Mouse (Mus musculus): ENCODE measurements around the gene Padi6.
A peak's percentile ranks its signal among the peaks of the same experiment; 100 is the strongest.

Padi6 gene

DNA sequence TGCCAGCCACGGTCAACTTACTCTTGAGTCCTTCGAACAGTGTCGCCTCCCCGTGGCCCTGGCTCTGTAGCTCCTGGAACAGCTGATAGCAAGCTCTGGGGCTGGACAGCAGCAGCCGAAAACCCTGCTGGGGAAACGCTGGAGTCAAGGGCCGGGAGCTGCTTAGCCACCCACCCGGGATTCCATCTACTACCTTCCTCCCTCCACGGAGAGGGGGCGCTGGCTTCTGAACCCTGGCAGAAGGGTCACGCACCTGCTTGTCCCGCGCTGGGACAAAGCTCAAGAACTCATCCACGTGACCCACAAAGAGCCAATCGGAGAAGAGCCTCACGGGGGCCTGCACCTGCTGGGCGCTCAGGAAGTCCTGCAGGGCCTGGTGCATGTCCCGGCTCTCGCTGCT is 7.9 kb upstream of the Padi6 start:
- peak; percentile 23 for DNase-seq (ENCODE audit: low read depth, low spot score)

DNA sequence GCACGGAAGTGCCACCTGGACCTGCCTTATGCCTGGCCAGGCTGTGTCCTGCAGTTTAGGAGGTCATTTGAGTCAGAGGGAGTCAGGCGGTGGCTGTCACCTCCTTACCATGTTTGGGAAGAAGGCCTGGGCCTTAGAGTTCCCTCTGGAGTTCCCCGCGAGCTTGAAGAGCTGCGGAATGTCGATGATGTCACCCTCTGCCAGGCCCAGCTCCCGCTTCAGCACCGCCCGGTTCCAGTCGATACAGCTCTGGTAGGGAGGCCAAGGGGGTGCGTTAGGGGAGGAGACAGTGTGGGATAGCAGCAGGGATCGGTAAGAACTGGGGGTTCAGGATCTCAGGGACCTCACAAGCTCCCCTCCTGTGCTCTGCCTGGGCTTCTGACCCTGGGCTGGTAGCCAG is 5.5 kb upstream of the Padi6 start:
- peak; percentile 32 for DNase-seq (ENCODE audit: low read depth, low spot score)

DNA sequence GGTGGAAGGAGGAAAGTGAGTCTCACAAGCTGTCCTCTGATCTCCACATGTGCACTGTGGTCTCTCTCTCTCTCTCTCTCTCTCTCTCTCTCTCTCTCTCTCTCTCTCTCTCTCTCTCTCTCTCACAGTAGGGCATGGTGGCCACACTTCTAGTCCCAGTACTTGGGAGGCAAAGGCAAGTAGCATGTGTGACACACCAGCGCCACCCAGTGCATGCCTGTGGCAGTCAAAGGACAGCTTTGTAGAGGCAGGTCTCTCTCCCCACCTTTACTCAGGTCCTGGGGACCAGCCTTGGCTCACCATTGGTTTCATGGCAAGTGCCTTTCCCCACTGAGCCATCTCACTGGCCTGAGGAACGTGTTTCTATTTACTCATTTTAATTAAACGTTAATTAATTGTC is 2.2 kb upstream of the Padi6 start:
- peak; percentile 22 for DNase-seq (ENCODE audit: low read depth, low spot score)

DNA sequence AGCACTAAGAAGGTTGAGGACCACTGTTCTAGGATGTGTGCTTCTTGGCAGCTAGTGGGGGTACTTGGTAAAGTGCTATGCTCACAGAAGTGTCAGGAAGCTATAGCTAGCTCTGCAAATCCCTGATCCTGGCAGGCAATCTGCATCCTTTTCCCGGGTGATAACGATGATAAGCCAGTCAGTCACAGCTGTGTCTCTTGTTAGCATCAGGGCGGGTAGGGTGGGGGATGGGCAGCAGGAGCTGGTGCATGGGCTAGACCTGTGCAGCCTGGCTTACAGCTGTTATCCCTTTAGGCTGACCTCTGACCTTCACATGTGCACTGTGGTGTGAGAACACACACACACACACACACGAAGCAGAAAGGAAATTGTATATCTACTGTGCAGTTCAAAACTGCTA is 643 bp upstream of the Padi6 start:
- DNase-seq (ENCODE audit: low read depth, low spot score), result no peak

DNA sequence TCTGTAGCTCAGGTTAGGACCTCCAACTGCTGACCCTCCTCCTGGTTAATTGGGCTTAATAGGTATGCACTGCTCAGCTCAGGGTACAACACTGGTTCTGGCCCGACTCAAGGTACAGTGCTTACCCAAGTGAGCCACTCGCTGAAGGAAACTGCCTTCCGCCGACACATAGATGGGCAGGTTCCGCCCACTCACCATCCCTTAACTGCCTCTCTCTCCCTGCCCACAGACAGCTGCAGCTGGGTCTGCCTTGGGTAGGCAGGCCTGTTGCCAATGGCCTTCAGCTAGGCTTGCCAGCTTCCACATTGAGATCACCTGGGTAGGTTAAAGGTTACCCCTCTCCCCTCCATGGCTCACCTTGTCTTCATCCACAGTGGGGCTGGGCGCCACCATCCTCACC is 1.0 kb downstream of the Padi6 start:
- DNase-seq (ENCODE audit: low read depth, low spot score), result no peak

DNA sequence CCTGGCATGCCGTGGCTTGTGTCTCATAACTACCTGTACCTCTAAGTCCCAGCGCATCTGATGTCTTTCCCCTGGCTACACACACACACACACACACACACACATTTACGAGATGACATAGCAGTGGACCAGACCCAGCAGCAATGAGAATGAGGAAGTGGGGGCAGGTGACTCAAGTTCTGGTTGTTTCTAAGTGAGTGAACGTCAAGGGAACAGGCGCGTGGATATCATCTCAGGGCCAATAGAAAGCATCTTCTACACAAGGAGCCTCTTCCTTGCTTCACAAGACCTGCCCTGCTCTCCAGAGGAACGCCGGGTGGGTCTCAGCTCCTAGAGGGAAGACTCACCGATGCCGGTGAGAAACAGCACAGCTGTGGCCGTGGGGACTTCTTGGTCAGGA is 1.8 kb downstream of the Padi6 start:
- no peak for DNase-seq (ENCODE audit: low read depth, low spot score)

DNA sequence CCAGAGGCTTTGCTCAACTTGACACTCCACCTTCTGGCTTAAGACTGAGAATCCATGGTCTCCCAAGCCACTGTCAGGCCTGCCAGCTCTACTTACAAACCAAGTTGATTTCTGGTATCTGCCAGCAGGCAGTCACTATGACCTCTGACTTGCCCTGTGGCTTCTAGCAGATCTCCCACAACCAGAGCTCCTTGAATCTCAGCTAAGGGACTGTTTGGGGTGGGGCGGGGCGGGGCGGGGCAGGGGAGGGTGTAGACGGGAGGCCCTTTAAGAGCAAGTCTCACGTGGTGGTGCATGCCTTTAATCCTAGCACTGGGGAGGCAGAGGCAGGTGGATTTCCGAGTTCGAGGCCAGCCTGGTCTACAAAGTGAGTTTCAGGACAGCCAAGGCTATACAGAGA is 9.6 kb downstream of the Padi6 start:
- DNase-seq (ENCODE audit: low read depth, low spot score), result no peak

DNA sequence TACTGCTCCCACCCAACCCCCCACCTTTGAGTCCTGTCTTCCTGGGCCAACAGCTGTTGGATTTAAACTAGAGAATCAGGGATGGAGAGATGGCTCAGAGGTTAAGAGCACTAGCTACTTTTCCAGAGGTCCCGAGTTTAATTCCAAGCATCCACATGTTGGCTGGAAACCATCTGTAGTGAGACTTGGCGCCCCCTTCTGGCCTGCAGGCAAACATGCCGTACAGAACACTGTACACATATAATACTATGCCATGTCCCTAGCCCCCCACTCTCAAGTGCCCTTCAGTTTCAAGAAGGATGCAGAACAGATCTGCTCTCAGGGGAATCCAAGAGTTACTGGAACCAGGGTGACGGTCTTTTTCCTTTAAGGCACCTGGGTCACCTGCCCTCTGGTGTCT is 10.8 kb downstream of the Padi6 start:
- no peak for DNase-seq (ENCODE audit: low read depth, low spot score)

DNA sequence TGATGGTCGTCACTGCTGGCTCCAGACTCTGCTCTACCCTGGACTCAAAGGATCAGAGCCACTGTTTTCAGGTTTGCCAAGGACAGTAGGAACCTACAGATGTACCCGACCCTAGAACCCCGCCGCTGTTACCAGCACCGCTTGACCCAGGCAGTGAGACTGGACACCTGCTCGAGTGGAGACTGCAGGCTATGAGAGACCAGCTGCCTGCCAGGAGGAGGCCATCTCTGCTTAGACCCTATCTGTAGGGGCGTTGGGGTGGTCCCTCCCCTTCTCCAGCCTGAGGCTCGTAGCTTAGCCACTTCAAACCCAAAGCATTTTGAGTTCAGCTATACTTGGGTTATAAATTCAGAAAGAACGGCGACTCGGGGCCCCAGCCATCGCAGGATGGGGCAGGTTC is 15.5 kb downstream of the Padi6 start:
- DNase-seq (ENCODE audit: low read depth, low spot score), result no peak

DNA sequence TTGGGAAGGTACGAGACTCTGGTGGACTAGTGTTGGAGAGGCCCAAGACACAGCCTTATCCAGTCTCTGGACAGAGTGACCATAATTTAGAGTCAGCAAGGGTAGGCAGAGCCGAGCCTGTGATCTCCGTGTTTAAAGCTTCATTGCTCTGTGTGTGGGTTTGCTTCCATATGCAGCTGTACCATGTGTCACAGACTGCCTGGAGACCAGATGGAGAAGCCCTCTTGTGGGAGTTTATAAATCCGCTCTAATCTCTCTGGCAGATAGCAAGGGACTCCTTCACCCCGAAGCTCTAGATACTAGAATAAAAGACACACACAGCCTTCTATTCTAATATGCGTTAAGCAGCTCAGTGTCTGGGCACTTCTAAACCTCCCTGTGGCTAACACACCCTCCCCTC is 17.7 kb downstream of the Padi6 start:
- no peak for DNase-seq (ENCODE audit: low read depth, low spot score)

DNA sequence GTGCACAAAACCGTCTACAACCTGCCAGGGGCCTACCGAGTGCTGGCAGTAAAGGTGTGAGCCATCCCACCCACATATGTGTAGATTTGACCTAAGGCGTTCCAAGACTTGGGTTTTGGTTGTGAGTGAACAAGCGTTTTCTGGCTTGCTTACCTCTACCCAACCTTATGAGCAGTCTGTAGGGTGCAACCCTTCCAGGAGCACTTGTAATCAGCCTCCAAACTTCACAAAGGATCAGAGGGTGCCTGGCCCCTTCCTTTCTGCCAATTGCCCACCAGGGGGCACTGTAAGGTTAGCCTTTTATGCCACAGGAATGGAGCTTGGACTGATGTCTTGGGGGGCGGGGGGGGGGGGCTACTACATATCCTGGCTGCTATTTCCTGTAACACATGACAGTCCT is 18.6 kb downstream of the Padi6 start:
- no peak for DNase-seq (ENCODE audit: low read depth, low spot score)

DNA sequence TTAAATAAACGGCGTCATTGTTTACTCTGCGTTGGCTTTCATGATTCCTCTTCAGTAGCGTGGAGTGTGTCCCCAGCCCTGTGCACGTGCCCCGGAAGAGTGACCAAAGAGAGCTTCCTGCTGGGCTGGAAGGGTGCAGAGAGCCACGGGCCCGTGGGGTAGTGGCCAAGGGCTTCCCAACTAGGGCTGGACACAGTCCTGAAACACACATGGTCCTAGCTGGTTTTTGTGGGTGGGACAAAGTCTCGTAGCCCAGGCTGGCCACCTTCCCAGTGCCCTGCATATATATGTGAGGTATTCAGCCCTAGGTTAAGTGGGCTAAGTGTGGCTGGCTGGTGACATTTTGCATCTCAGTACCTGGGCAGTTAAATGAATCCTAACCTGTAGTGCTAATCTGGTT is 19.3 kb downstream of the Padi6 start:
- no peak for DNase-seq (ENCODE audit: low read depth, low spot score)

DNA sequence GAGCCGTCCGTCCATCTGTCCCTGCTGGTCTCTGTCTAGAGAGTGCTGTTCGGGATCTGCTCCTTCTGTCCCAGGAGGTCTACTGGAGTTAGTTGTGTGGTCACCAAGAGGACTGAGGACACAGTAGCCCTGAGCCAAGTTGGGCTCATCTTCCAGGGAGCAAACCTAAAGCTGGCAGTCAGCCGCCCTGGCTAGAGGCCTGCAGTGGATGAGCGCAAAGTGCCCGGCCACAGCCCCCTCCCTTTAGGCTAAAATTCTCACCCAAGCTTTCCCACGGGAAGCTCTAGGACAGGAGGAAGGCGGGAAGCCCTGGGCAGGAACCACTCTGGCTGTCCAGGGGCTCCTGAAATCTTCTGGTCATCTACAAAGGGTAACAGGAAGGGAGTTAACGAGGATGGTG is 19.7 kb downstream of the Padi6 start:
- DNase-seq (ENCODE audit: low read depth, low spot score), result no peak

DNA sequence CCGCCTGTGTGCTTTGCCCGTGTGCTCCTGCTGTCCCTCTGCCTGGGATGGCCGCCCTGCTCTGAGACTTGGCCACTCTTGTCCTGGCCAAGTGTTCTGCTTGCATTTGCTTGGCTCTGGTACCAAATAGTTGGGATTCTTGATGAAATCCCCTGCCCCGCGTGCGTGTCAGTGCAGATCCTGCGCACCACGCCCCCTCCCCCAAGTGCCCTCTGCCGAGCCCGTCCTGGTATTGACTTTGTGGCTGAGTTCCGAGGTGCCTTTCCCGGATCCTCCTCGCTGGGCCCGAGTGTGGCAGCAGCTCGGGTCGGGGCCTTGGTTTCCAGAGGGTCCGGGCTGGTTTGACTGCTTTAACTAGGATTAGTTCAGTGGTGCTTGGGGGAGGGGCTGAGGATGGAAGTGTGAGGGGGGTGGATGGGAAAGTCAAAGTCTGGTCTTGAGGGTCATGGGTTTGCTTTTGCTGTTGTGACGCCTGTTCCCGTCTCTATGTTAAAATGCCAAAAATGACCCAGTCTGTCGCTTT is 20.4 kb downstream of the Padi6 start:
- no peak for DNase-seq (ENCODE audit: low read depth, low spot score)

DNA sequence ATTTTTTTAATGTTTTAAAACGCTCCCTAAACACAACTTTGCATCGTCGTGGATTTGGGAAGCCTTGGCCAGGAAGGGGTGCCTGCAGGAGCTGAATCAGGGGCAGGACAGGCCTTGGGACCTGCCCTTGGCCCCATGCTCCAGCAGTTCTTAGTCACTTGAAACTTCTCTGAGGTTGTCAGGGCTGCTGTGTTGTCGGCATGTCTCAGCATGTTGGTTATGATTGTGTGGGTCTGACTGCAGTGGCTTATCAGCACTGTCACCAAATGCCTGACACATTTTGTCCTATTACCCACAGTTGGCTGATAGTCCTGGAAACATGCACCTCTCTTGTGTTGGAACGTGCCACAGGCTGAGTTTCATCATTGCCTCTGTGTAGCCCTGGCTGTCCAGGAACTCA is 22.4 kb downstream of the Padi6 start:
- no peak for DNase-seq (ENCODE audit: low read depth, low spot score)

DNA sequence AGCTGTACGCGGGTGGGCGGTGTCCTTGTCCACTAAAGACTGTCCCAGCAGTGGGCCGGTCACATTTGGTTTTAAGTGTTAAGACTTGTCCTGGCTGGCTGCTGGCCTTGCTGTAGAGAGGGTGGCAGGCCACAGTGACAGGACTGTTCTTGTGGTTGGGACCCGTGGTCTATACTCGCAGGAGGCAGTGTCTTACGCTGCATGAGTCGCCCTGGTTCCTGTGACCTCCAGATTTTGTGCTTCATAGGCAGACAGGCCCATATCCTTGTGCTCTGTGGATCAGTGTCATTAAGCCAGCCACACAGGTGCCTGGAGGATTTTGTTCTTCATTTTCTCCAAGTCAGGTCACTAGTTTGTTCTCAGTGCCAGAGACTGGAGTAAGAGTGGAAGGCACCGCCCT is 24.0 kb downstream of the Padi6 start:
- DNase-seq (ENCODE audit: low read depth, low spot score), result no peak

DNA sequence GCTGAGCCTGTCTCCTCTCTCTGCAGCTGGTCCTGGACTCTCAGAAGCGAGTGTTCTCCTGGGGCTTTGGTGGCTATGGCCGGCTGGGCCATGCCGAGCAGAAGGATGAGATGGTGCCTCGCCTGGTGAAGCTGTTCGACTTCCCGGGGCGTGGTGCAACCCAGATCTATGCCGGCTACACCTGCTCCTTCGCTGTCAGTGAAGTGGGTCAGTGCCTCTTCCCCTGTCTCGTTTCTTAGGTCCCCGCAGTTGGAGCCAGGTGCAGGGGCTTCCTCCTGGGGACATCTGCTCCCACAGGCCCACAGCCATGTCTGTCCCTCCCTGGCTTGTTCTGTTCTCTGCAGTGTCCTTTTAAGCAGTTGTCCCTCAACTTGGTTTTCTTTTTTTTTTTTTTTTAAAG is 25.4 kb downstream of the Padi6 start:
- no peak for DNase-seq (ENCODE audit: low read depth, low spot score)

DNA sequence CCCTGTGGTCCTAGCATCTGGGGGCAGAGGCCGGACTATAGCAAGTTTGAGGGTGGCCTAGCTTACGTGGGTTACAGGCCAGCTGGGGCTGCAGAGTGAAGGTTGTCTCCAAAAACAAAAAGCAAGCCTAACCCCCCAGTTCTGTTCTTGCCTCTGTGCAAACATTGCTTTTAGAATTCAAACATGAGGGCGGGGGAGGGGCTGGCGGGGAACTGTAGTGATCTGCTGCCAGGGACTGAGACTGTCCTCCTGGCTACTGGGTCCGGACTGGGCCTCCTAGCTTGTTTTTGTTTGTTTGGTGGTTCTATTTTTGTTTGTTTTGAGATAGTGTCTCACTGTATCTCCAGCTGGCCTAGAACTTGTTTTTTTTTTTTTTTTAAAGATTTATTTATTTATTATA is 27.9 kb downstream of the Padi6 start:
- no peak for DNase-seq (ENCODE audit: low read depth, low spot score)

DNA sequence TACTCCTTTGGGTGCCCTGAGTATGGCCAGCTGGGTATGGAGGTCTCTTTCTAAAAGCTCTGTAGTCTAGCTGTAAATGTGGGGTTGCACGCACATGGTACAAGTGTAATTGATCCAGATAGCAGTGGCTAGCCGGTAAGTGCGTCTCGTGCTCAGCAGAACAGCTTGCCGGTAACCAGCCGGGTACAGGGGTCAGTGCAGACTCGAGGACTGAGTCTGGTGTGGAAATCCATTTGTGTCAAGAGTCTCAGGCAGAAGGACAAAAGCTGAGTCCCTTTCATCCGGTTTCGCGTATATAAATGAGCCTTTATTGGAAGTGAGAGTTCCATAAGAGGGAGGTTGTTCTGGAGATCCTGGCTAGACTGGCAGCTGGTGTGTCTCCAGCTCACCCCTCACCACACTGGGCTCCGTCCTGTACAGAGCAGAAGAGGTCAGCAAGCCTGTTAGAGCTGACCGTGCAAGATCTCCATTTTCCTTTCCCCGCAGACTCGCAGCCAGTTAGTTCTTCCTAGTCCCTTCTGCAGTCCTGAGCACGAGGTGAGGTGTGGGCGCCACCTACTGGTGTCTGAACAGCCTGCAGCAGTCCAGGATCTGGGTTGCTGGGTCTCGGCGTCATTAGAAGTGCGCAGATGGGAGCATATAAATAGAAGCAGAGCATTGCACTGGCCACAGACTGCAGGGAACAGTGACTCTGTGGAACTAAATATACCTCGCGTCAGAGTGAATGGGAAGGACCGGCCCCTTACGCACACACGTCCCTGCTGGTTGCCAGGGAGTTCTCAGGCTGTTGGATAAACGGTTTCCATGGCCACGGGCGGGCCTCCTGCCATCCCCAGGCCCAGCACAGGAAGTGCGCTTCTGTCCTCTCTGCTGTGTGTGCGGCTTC is 28.7 kb downstream of the Padi6 start:
- DNase-seq (ENCODE audit: low read depth, low spot score), result peak; percentile 97

DNA sequence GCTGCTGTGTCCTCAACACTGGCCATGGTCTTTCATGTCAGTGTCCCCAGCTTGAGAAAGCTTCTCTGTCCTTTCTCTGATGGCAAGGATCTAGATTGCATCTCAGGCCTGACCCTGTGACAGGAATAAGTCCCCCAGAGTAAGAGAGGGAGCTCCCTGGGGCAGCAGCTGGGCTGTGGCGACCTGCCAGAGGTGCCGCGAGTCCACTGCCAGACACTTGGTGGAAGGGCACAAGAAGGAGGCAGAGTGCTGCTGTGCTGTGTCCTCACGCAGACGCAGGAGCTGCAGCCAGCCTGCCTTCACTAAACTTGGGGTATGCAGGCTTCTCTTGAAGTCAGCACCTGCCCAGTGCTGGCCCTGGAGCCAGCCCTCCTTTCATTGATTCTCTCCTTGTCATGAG is 31.1 kb downstream of the Padi6 start:
- peak; percentile 85 for DNase-seq (ENCODE audit: low read depth, low spot score)

DNA sequence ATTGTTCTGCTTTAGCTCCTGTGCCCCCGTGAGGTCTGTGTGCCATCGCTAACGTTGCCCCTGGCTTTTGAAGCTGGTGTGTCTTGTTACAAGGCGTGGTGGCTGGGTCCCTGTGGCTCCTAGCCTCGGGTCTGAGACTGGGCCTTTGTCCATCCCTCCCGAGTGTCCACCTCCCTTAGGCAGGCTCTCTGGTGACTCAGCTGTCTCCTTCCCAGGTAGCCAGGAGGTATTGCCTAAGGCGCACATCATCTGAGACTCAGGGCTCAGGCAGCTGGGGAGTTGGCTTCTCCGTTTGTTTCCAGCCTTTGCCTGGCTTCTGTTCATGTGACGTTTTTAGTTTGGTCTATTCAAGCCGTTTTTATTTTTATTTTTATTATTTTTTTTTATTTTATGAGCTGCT is 31.7 kb downstream of the Padi6 start:
- no peak for DNase-seq (ENCODE audit: low read depth, low spot score)

DNA sequence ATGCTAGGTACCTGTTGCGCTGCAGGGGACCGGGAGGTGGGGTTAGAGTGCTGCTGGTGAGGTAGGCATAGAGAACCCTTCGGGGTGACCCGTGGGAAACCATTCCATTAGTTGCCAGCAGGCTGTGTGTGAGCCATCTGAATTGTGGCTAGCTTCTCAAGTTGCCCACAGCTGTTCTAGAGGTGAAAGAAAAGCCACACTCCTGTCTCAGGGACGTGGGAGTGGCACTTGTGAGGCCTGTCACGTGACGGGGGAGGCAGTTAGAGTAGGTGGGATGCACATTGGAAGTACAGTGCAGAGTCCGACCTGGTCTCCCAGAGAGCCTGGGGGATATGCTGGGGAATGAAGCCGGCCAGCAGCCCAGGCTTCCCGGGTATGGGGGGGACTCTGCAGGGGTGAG is 32.8 kb downstream of the Padi6 start:
- DNase-seq (ENCODE audit: low read depth, low spot score), result no peak

DNA sequence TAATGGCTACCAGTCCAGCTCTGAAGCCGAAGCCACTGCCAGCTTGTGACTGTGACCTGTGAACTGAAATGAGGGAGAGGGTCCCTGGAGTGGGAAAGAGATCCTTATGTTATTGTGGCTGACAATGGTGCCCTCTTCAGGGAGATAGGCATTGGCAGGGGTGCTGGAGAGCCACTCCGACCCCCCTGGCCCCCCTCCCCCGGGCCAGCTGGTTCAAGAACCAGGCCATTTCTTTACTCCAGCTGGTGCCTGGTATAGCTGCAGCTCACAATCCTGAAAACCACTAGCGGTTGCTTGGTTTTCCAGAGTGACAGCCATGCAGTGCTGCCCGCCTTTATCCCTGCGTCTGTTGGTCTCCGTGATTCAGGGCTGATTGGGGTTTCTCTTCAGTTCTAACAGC is 33.3 kb downstream of the Padi6 start:
- no peak for DNase-seq (ENCODE audit: low read depth, low spot score)

Data from skeletal muscle tissue, adult 2 months (tissue).